Mouse (Mus musculus) liver, embryonic 11.5 days (tissue): ENCODE data around the gene Notch2. TPM values are rescaled to one million over a fixed set of nuclear protein-coding genes. Genes with fewer than 3 reads are reported as not detected.
A peak's percentile ranks its signal among the peaks of the same experiment; 100 is the strongest.

Source experiments
- ATAC-seq: fragments of 200-750 bp; cut with Nextera tagmentation; replicated peaks from 2 replicates; pipeline ENCODE4 v1.8.0; 2017; ENCODE audit warnings: moderate number of reproducible peaks, mild to moderate bottlenecking, moderate TSS enrichment, moderate library complexity; ENCODE audit not compliant: low FRiP score
- DNase-seq: peaks from one replicate; pipeline ENCODE4 v3.0.0-alpha.2; 2017; ENCODE audit warnings: low spot score
- H3K27ac ChIP-seq: fragments of 300-500 bp; sonication (generic); 2 replicates; pipeline ENCODE4 v1.5.1; 2014; ENCODE audit warnings: mild to moderate bottlenecking, low read depth, low read length, control low read depth
- H3K27me3 ChIP-seq: fragments of 300-500 bp; sonication (generic); replicated peaks from 2 replicates; pipeline ENCODE4 v1.6.1; 2014; ENCODE audit warnings: low read length, mixed read lengths; ENCODE audit not compliant: control insufficient read depth, insufficient read depth
- H3K36me3 ChIP-seq: fragments of 300-500 bp; sonication (generic); 2 replicates; pipeline ENCODE4 v1.6.1; 2014; ENCODE audit warnings: mild to moderate bottlenecking, low read length, moderate library complexity, mixed read lengths; ENCODE audit not compliant: control insufficient read depth, insufficient read depth
- H3K4me1 ChIP-seq: fragments of 300-500 bp; sonication (generic); replicated peaks from 2 replicates; pipeline ENCODE4 v1.6.1; 2014; ENCODE audit warnings: low read length, mixed read lengths; ENCODE audit not compliant: control insufficient read depth, insufficient read depth
- H3K4me2 ChIP-seq: fragments of 300-500 bp; sonication (generic); 2 replicates; pipeline ENCODE4 v1.6.1; 2014; ENCODE audit warnings: mild to moderate bottlenecking, control low read depth, moderate library complexity
- H3K4me3 ChIP-seq: fragments of 300-500 bp; sonication (generic); 2 replicates; pipeline ENCODE4 v1.5.1; 2014; ENCODE audit warnings: low read depth, low read length, control low read depth
- H3K9ac ChIP-seq: fragments of 300-500 bp; sonication (generic); 2 replicates; pipeline ENCODE4 v1.6.1; 2014; ENCODE audit warnings: low read depth, low read length, control low read depth
- H3K9me3 ChIP-seq: fragments of 300-500 bp; sonication (generic); 2 replicates; pipeline ENCODE4 v1.6.1; 2016; ENCODE audit warnings: low read length, inconsistent platforms, mixed read lengths; ENCODE audit not compliant: control insufficient read depth
- WGBS: fragments of 180-500 bp; shearing (Covaris S2); extraction: QIAGEN DNeasy Blood & Tissue Kit; methylation state at CpG from one replicate; pipeline ENCODE4 v1.1.7; 2014; 5-methylcytosine and 5-hydroxymethylcytosine counted together
- polyA plus RNA-seq: library from polyadenylated mRNA; unstranded; fragments of >200 nt; fragmentation: Nextera tagmentation; extraction: Ambion mirVana; gene quantifications from 2 replicates; pipeline ENCODE4 v1.2.1, GENCODE M21; 2014

Gene Notch2
- polyA plus RNA-seq, 1 experiment from 2014 or later, result 17.2 TPM

GRCm38 (mm10) chr3:98197711-98198532 is 184.6 kb downstream of the Notch2 start:
- 42% methylated on average over 9 of the region's 9 CpGs for WGBS
- H3K4me2 ChIP-seq, result no peak overlapping the region
- DNase-seq (no peak), ATAC-seq (peak; percentile 39; the same call in 1 of the 2 replicates)
- H3K9ac ChIP-seq, result no peak overlapping the region
- peak overlapping the region; percentile 64 for H3K27ac ChIP-seq
- H3K4me3 ChIP-seq, result no peak overlapping the region
- H3K27me3 ChIP-seq, result no peaks in the 10 kb centered on the region
- H3K9me3 ChIP-seq, result no peaks in the 10 kb centered on the region
- no peaks in the 10 kb centered on the region for H3K4me1 ChIP-seq
- no peaks in the 10 kb centered on the region for H3K36me3 ChIP-seq

GRCm38 (mm10) chr3:98199747-98200146 is 186.4 kb downstream of the Notch2 start:
- H3K9ac ChIP-seq, result no peak overlapping the region
- DNase-seq, result no peak
- no peaks in the 10 kb centered on the region for H3K4me1 ChIP-seq
- H3K36me3 ChIP-seq, result no peaks in the 10 kb centered on the region
- H3K4me3 ChIP-seq, result no peak overlapping the region
- H3K27ac ChIP-seq, result no peak overlapping the region
- H3K9me3 ChIP-seq, result no peaks in the 10 kb centered on the region
- no peak overlapping the region for H3K4me2 ChIP-seq
- WGBS, result 60% methylated on average over 5 of the region's 5 CpGs
- ATAC-seq, result no peak
- H3K27me3 ChIP-seq, result no peaks in the 10 kb centered on the region

Other genes with a start within 250 kb of the Notch2 start
- 16.8 and 16.9 TPM in 2 replicates for gene Pde4dip, start 124.8 kb upstream of the Notch2 start, polyA plus RNA-seq
- gene Sec22b, start 112.3 kb upstream of the Notch2 start, polyA plus RNA-seq, result 109 and 113 TPM in 2 replicates
- not detected in 2 replicates for gene Adam30, start 147.1 kb downstream of the Notch2 start, polyA plus RNA-seq
- gene Reg4, start 208.6 kb downstream of the Notch2 start, polyA plus RNA-seq, result 0.16 TPM in 1 of 2 replicates, not detected in the other